Mouse (Mus musculus): ENCODE results near the gene Cyth3.

Cyth3 gene

DNA sequence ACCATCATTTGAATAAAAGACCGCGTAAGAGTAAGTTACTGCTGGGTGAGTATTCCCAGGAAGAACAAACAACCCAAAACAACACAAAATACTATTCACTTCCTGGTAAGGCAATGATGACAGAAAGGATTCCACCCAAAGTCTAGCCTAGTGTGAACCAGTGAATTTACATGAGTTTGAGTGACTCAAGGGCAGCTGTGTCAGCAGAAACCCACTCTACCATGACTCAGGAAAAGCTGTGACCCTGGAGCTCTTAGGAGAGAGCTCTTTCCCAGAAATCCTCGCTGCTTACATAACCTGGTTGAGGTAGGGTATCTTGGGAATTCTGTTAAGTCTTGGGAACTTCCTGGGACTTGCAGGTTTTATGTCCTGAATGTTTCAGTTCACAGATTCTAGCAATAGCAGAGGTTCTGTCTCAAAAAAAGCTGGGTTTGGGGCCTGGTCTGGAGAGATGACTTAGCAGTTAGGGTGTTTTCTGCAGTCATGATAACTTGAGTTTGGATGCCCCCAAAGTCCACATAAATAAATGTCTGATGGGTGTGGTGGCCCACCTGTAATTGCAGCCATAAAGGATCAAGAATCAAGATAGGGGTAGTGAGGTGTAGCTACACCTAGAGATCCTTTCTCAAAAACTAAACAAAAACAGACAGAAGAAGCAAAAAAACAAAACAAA, 5.5 kb upstream of the Cyth3 start:
- DNase-seq: no peak

DNA sequence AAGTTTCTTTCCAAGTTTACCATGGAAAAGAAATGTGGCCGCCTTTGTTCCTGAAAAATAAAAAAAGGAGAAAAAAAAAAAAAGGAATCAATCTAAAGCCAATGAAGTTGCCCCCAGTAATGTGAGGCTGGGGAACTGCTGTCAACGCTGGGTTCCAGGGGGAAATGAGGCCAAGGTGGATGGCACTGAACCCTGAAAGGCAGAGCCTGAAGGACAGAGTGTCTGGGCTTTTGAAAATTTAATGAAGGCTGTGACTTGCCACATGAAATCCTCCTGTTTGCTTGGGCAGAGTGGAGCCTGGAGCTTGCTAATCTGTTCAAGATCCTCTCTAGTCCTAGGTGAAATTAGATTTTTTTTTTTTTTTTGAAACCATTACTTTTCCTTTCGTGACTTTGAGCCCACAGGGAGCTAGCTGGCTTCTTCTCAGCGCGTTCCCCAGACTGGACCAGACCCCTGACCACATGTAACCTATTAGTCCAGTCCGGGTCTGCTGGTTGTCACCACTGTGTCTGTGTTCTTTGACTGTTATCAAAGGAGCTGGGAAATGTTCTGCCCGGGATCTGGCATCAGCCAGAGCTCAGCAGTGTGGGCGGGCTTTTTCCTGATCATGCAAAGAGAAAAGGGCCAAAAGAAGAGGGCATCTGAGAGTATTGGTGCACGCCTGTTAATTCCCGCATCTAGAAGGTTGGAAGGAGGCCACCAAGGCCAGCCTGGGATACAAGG, 4.6 kb upstream of the Cyth3 start:
- no peak for DNase-seq

DNA sequence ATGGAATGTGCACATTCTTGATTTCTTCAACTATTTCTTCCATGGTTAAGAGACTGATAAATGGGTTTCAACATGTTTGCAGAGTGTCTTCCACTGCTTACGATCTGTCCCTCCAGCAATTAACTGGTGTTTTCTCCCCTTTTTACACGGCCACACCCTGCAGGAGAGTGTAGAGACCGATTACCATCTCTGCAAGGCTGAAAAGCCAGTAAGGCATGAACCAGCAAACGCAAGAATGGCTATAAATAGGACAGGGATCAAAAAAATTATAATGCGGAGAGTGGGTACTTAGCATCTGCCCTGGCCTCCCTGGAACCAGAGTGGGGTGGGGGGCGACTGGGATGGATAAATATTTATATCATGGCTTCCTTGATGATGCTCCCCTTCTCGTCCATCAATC, 3.7 kb upstream of the Cyth3 start:
- no peak for DNase-seq

DNA sequence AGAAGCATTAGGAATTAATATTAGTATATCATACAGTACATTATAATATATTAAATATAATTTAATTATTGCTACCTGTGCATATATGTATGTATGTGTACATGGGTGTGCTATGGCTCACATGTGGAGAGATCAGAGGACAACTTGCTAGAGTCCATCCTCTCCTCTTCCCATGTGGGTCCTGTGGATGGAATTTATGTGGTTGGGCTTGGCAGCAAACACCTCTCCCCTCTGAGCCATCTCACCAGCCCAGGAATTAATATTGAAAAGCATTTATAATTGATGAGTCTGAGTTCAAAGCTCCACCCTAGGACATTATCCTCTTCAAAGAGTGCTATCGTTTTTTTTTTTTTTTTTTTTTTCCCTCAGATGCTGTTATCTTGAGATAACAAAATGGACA, 2.1 kb upstream of the Cyth3 start:
- DNase-seq: no peak

DNA sequence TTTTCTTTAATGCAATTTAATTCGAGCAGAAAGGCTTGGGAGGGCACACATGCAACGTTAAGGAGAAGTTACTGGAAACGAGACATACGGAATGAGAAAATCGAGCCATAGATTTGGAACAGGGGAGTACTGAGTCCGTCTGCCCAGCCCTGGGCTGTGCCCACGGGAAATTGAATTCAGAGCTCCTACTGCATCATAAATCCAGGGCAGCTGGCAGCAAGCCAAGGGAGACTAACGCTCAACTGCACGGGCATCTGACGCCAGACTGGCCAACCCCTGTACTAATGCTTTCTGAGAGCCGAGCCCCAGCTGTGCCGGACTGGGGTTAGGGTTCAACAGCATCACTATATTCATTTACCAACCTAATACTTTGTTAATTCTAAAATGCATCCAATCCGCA, 1.3 kb upstream of the Cyth3 start:
- DNase-seq: no peak

GRCm38 (mm10) chr5:143622623-143623150, 440 bp downstream of the Cyth3 start:
- DNase-seq: no peak

DNA sequence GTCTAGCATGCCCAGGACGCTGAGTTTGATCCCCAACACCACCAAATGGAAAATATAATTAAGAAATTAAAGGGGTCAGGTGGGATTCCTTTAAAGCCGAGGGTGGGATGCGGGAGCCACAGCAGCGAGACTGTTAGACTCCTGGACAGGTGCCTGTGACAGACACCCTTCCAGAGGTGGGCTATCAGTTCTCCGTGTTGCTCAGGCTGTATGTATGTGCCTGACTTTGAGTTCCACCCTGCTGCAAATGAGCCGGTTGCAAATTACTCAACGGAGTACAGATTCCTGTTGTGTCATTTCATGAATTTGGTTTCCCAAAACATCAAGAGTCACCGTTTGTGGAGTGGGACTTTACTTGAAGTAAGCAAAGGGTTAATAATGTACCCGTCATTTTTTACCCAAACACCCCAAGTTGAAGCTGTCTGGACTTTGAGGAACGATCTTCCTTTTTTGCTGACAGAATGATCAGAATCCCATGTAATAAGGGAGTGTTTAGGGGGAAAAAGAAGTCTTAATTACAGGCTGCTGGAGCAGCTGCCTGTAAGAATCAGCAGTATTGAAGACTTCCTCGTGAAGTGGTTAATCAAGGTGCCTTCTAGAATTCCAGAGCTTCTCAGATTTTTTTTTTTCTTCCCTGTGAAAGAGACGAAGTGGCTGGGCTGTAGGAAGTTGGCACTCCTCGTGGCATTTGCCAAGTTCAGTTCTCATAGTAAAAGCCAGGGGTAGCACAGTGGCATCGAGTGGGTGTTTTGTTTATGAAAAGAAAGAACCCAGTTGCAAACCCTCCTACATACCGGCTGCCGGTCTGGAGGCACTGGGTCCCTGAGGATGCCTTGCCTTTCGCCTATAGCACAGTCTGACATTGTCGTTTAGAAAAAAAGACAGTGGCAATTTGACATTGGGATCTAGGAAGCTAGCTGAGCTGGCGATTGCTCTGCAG, 1.4 kb downstream of the Cyth3 start:
- DNase-seq: no peak

DNA sequence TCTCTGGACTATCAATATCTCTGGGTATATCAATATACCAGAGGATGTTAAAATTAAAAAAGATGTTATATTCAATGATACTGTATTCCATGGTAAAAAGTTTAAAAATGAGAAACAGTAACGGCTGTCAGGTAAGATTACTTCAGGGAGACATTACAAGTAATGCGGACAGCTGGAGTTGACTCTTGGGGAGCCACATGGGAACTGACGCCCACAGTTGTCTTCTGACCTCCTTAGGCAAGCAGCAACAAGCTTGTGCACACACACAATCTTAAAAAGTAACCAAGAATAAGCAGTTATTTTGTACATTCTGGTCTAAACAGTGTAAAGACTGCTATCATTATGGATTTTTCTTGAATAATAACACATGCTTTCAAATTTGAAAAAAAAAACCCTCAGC, 2.2 kb downstream of the Cyth3 start:
- DNase-seq: no peak

DNA sequence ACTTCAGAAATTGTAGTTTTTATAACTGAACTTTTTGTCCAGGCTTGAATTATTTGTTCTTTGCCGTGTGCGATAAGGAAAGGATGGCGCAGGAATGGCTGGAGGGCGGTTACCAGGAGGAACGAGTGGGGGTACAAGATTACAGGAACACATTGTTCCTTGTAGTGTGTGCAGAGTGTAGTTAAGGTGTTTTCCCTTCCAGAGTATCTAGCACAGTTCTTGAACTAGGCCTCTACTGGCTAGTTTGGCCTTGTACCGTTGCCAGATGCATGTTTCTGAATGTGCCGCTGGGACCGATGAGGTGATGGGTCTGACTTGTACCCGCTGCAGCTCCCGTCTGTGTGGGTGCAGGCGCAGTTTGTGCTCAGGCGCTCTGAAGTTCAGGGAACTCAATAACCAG, 3.2 kb downstream of the Cyth3 start:
- no peak for DNase-seq

GRCm38 (mm10) chr5:143625940-143626588, 3.8 kb downstream of the Cyth3 start:
- no peak for DNase-seq

GRCm38 (mm10) chr5:143627507-143627906, 5.3 kb downstream of the Cyth3 start:
- no peak for DNase-seq

DNA sequence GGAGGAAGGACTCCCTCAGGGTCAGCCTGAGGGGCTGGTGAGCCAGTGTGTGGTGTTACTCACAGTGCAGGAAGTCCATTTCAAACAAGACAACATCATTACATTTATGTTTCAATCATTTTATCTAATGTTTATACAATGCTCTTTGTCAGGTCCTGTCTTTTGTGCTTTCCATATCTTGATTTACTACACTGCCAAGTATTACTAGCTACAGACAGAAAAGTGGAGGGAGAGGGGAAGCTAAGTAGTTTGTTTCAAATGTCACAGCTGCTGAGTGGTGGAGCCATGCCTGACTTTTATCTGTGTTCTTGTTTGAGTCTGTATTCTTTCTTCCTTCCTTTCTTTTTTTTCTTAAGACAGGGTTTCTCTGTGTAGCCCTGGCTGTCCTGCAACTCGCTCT, 5.7 kb downstream of the Cyth3 start:
- no peak for DNase-seq

DNA sequence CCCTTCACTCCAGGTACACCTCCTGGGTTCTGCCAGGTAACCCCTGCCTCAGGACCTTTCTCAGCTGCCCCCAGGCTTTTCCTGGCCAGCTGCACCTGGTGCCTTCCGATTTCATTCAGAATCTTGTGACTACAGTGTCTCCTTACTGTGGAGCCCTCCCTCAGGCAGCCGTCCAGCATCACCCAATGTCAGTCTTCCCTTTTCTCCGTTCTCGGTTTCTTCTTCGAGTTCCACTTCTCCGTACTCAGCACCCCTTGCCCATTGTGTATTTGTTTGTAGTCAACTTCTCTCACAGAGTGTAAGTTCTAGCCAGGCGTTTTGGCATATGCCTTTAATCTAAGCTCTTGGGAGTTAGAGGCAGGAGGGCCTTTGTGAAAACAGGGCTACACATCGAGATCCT, 7.4 kb downstream of the Cyth3 start:
- no peak for DNase-seq

- no peak for DNase-seq
Measured at GRCm38 (mm10) chr5:143630214-143630613, 8.0 kb downstream of the Cyth3 start.

DNA sequence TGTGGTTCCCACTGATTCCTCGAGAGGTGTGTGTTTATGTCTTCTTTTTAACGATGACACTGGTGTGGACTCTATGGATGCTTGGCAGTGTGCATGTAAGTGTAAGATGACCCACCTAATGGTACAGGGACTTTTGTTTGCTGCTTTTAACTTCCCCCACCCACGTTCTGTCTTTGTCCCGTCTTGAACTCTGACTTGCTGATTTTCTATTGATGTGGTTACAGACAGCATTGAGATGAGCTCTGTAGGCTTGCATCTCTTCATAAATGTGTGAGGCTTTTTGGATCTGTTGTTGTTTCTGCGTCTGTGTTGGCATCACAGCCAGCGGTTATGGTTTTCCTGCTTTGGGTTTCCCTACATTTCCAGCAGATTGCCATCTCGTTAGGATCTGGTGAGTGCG, 8.5 kb downstream of the Cyth3 start:
- no peak for DNase-seq

GRCm38 (mm10) chr5:143631559-143631958, 9.3 kb downstream of the Cyth3 start:
- DNase-seq: no peak

GRCm38 (mm10) chr5:143632674-143633557, 10.7 kb downstream of the Cyth3 start:
- DNase-seq: no peak

- no peak for DNase-seq
Measured at GRCm38 (mm10) chr5:143633558-143633871, 11.3 kb downstream of the Cyth3 start.

- no peak for DNase-seq
Measured at GRCm38 (mm10) chr5:143633877-143634276, 11.6 kb downstream of the Cyth3 start.

DNA sequence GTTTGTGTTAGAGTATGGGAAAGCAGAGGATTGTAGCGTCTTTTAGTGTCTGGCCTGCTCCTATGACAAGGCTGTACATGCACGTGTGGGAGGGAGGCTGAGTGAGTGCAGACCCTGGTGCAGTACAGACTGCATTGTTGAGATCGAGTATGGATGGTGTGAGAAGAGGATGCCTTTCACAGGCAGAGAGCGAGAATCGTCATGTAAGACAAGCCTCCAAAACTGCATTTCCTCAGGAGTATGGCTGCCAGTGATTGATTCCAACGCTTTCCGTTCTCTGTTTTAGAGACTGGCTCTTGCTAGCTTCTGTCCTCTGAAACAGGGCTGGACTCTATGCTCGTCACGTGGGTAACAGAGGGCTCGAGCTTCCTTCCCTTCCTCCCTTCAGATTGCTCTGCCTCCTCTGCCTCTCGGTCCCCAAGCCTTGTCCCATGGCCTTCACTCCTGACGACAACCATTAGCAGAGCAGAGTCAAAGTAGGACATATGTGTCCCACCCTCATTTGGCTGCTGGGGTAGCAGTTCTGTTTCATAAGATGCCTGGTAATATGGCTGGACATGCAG, 12.4 kb downstream of the Cyth3 start:
- no peak for DNase-seq

- DNase-seq: no peak
Measured at GRCm38 (mm10) chr5:143635358-143635757, 13.1 kb downstream of the Cyth3 start.

DNA sequence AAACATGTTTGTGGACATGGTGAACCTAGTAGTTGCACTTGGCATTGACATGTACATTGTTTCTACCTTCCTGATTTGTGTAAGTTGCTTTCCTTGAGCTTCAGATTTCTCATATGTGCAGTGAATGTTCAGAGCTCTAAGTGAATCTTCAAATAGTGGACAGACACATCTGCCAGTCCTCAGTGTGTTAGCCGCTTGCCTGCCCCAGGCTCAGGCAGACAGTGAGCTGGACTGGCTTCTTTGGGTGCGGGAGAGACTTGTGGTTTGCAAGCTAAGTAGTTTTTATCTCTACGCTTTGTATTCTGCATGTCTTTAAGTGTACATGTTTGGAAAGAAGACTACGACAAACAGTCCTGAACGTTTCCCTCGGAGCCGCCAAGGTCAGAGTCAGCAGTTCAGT, 13.9 kb downstream of the Cyth3 start:
- no peak for DNase-seq
